Mouse (Mus musculus) midbrain, embryonic 13.5 days (tissue): Measurements from ENCODE around the gene Fbxw17. TPM values are rescaled to one million over a fixed set of nuclear protein-coding genes. Genes with fewer than 3 reads are reported as not detected.
A peak's percentile ranks its signal among the peaks of the same experiment; 100 is the strongest.

ENCODE experiments used
- ATAC-seq: fragments of 200-750 bp; cut with Nextera tagmentation; 2 replicates; pipeline ENCODE4 v1.8.0; 2017; ENCODE audit warnings: mild to moderate bottlenecking, moderate TSS enrichment, moderate library complexity
- H3K27ac ChIP-seq: fragments of 300-500 bp; sonication (generic); 2 replicates; pipeline ENCODE4 v1.5.1; 2015; ENCODE audit warnings: inconsistent platforms, mild to moderate bottlenecking, moderate library complexity
- H3K27me3 ChIP-seq: fragments of 300-500 bp; sonication (generic); 2 replicates; pipeline ENCODE4 v1.6.1; 2015; ENCODE audit warnings: mild to moderate bottlenecking, inconsistent platforms
- H3K36me3 ChIP-seq: fragments of 300-500 bp; sonication (generic); 2 replicates; pipeline ENCODE4 v1.6.1; 2015; ENCODE audit warnings: mild to moderate bottlenecking, inconsistent platforms
- H3K4me1 ChIP-seq: fragments of 300-500 bp; sonication (generic); replicated peaks from 2 replicates; pipeline ENCODE4 v1.6.1; 2015; ENCODE audit warnings: inconsistent platforms
- H3K4me2 ChIP-seq: fragments of 300-500 bp; sonication (generic); replicated peaks from 2 replicates; pipeline ENCODE4 v1.6.1; 2015; ENCODE audit warnings: moderate library complexity, mild to moderate bottlenecking, inconsistent platforms
- H3K4me3 ChIP-seq: fragments of 300-500 bp; sonication (generic); replicated peaks from 2 replicates; pipeline ENCODE4 v1.5.1; 2015; ENCODE audit warnings: mild to moderate bottlenecking, inconsistent platforms
- H3K9ac ChIP-seq: fragments of 300-500 bp; sonication (generic); replicated peaks from 2 replicates; pipeline ENCODE4 v1.6.1; 2015; ENCODE audit warnings: mild to moderate bottlenecking, inconsistent platforms
- H3K9me3 ChIP-seq: fragments of 300-500 bp; sonication (generic); 2 replicates; pipeline ENCODE4 v1.6.1; 2016; ENCODE audit warnings: mild to moderate bottlenecking, inconsistent platforms
- WGBS: fragments of 180-500 bp; shearing (Covaris S2); methylation state at CpG from one replicate; pipeline ENCODE4 v1.1.7; 2015; 5-methylcytosine and 5-hydroxymethylcytosine counted together
- polyA plus RNA-seq: library from polyadenylated mRNA; unstranded; fragments of >200 nt; fragmentation: Nextera tagmentation; extraction: Ambion mirVana; gene quantifications from 2 replicates; pipeline ENCODE4 v1.2.1, GENCODE M21; 2015

Gene Fbxw17
- polyA plus RNA-seq, 1 experiment from 2014 or later, result 33.2 TPM

GRCm38 (mm10) chr13:50464621-50465562, 47.2 kb downstream of the Fbxw17 start:
- ATAC-seq, result no peak
- no peak overlapping the region for H3K27ac ChIP-seq
- WGBS, result 44% methylated on average over 27 of the region's 27 CpGs
- H3K4me2 ChIP-seq, result peak overlapping the region; percentile 37
- H3K9ac ChIP-seq, result 0 out of 2 replicates have a peak overlapping the region, but pooled peaks have one; percentile 28
- no peaks in the 10 kb centered on the region for H3K36me3 ChIP-seq
- H3K27me3 ChIP-seq, result no peaks in the 10 kb centered on the region
- H3K4me3 ChIP-seq, result peak overlapping the region; percentile 19
- H3K4me1 ChIP-seq, result no peaks in the 10 kb centered on the region
- H3K9me3 ChIP-seq, result no peaks in the 10 kb centered on the region

DNA sequence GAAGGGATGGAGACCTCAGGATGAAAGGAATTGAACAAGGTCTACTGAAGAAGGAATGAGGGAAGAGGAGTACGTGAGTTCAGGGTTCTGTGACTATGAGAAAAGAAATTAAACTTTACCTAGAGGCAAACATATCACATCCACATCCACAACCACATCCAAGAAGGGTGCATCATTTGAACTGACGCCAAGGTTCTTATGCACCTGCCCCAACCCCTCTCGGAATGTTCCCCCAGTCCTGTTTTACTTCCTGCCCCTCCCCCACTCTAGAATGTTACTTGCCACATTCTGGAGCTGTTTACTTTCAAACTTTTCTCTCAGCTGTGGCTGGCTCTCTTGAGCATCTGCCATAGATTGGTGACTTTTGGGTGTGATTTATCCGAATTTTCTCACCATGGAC, 49.3 kb downstream of the Fbxw17 start, which contains the start of gene Nutm2:
TSS of gene Nutm2 (plus strand) at position 301 of the 400 bp plus-strand sequence.
- Histone ChIP-seq H3K9ac (no peak within 1 kb of the TSS), H3K9me3 (no peaks in the 10 kb centered on the region), H3K27me3 (no peaks in the 10 kb centered on the region), H3K27ac (no peak within 1 kb of the TSS), H3K4me1 (no peaks in the 10 kb centered on the region), H3K4me3 (no peak within 1 kb of the TSS), H3K36me3 (no peaks in the 10 kb centered on the region), H3K4me2 (no peak within 1 kb of the TSS)
- no peak for ATAC-seq
- WGBS, result 85% methylated on average over 4 of the region's 4 CpGs

Other genes starting within 250 kb of the Fbxw17 start
- not detected in 2 replicates for gene Gm906, start 167.6 kb upstream of the Fbxw17 start, polyA plus RNA-seq
- not detected in 2 replicates for gene Gm47429, start 26.0 kb downstream of the Fbxw17 start, polyA plus RNA-seq
- not detected in 2 replicates for gene Nutm2, start 49.4 kb downstream of the Fbxw17 start, polyA plus RNA-seq
- gene Gm904, start 225.4 kb downstream of the Fbxw17 start, polyA plus RNA-seq, result not detected in 2 replicates